Mouse (Mus musculus): ENCODE data around the gene Zfp488.
A peak's percentile ranks its signal among the peaks of the same experiment; 100 is the strongest.

The Zfp488 gene

DNA sequence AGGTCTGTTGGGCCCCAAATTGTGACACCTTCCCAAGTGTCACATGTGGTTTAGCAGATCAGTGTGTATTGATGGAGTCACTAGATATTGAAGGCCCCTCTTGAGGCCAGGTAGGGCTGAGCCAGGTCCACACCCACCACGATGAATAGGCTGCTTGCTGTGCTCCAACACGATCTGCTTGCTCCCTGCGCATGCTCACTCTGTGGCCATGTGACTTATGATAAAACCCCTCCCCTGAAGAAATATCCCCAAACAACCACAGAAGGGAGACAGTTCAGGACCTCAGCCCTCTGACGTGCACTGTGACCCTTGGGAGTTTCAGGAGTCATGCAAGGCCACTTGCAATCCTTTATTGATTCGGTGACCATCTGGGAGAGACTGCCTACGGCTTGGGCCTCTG lies 32.4 kb downstream of the Zfp488 start:
- ATAC-seq (ENCODE audit: low TSS enrichment): no peak

DNA sequence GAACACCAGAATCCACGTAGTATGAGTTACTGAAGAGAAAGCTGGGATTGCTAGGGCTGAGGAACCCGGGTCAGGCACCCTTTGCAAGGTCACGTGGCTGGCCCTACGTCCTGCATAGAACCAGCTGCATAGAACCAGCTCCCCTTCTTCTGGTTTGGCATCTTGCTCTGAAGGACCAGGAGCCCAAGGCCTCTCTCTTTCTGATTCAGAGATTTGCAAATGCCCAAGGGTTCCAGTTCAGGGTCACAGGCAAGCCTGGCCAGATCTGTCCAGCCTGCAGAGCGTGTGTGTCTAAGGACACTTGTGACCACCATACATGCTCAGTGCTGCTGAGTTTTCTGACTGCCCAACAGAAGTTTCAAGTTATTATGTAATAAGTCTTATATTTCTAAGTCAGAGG lies 36.3 kb downstream of the Zfp488 start:
- ATAC-seq (ENCODE audit: low TSS enrichment): no peak

DNA sequence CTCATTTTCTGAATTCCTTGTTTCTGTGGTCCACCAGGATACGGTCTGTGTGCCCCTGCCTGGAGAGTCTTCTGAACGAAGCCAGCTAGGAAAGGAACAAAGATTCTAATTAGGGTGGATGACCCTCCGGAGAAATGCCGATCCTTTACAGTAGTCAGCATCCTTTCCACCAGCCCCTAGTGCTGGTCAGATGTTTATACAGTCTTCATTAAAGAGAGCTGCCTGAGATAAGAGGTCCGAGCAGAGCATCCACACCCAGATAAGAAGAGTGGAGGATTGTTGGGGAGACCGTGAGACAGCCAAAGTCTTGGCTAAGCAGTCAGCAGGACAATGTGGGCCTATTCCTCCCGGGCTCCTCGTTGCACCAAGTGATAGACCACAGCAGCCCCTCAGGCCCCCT lies 37.8 kb downstream of the Zfp488 start, which contains the start of gene Gdf2:
Gene Gdf2 (plus strand): TSS at position 301 of the 400 bp plus-strand sequence.
- no peak for ATAC-seq (ENCODE audit: low TSS enrichment)

DNA sequence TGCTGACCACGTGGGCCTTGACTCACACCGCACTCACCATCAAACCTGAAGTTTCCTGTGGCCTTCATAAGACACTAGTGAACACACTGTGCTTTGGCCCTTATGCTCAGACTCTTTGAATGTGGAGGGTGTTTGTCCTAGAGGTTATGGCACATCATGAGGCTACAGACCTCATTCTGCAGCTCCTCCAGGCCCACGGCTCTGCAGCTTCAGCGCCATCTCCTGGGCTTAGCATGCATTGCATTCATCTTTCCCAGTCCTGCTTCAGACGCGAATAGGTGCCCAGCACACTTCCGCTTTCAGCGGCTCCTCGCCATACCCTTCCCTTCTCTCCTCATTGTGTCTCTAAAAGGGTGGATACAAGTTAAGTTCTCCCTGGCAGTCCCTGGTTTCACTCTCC lies 39.4 kb downstream of the Zfp488 start:
- ATAC-seq (ENCODE audit: low TSS enrichment): peak; percentile 93

DNA sequence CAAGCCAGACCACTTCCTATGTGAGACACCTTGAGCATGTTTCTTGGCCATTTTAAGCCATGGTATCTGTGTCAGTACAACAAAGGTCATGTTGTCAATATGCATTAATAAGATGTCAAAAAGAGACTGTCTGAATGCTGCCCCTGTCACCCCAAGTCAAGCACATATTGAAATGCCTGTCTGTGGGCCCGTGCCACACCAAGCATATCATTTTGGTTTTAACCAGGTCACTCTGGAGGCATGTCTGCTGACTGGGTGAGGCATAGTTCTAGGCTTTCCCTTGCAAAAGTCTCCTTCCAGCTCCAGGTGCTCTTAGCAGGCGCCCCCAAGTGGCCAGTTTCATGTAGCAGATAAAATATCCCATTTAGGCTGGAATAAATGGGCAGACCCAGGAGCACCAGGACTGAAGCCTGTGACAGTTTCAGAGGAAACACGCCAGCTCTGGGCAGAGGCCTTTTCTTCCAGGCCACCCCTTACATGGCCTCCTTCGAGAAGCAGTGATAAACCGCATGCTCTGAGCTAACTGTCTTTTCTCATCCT lies 44.7 kb downstream of the Zfp488 start:
- ATAC-seq (ENCODE audit: low TSS enrichment): peak; percentile 57

DNA sequence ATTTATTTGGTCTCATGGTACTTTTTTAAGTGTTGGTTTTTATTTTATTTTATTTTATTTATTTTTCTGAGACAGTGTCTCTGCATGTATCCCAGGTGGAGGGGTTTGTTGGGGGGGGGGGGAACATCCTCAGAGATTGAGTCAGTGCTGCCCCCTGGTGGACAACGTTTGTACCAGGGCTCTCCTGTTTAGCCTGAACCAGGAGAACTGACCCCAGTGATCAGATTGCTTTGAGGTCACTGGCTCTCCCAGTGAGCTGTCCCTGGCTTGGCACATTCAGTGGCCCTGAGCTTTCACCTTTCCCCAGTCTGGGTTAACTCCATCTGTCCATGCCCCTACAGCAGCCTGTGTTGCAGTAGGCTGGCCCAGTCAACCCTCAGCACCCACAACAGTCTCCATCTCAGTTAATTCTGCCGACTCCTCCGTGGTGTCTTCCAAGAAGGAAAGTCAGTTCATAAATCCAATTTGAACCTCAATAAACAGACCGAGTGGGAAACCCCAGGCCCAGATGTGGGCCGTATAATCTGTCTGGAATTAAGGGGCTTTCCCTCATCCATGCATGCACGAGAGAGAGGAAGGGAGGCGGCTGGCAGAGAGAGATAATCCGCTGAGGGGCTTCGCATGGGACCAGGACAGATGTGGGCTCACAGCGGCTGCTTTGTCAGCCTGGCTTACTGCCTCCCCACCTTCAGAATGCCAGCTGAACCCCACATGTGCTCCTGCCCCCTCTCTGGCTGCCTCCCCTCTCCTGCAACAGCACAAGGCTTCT lies 45.4 kb downstream of the Zfp488 start:
- peak; percentile 27; the same call in 1 of the 2 replicates for ATAC-seq (ENCODE audit: low TSS enrichment)

DNA sequence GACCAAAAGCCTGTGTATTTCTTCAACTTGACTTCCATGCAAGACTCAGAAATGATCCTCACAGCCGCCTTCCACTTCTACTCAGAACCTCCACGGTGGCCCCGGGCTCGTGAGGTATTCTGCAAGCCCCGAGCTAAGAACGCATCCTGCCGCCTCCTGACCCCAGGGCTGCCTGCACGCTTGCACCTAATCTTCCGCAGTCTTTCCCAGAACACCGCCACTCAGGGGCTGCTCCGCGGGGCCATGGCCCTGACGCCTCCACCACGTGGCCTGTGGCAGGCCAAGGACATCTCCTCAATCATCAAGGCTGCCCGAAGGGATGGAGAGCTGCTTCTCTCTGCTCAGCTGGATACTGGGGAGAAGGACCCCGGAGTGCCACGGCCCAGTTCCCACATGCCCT lies 46.7 kb downstream of the Zfp488 start:
- no peak for ATAC-seq (ENCODE audit: low TSS enrichment)

DNA sequence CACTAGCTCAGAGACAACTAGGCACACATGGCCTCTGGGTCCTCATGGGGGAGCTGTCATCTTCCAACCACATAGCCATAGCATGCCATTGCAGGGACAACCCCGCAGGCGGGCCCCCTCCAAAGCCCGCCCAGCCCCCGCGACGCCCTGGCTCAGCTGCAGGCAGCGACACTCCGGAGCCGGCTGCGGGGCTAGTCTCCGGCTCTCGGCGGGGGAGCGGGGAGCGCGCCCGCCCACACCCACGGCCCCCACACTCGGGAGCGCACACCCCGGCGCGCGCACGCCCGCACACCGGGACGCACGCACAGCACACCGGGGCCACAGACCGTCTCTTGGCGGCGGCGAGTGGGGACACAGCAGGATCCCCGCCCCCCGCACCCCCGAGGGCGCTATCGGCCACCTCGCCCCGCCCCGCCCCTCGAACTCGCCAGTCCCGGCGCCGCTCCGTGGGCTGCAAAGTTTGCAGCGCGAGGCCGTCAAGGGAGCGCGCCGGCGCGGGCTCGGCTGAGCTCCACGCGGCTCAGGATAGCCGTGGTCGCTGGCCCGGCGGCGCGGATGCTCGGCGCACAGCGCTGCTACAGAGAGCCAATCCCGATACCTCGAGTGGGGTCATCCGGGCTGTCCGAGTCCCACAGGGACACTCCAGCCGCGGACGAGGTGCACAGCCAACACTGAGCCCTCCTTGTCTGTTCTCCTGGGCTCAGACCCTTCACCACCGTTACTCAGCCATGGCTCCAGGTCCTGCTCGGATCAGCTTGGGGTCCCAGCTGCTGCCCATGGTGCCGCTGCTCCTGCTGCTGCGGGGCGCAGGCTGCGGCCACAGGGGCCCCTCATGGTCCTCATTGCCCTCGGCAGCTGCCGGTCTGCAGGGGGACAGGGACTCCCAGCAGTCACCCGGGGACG lies 55.1 kb downstream of the Zfp488 start, which contains the start of gene Gdf10:
Gene Gdf10 (plus strand): TSS at position 420 of the 903 bp plus-strand sequence.
- peak; percentile 53 for ATAC-seq (ENCODE audit: low TSS enrichment)

DNA sequence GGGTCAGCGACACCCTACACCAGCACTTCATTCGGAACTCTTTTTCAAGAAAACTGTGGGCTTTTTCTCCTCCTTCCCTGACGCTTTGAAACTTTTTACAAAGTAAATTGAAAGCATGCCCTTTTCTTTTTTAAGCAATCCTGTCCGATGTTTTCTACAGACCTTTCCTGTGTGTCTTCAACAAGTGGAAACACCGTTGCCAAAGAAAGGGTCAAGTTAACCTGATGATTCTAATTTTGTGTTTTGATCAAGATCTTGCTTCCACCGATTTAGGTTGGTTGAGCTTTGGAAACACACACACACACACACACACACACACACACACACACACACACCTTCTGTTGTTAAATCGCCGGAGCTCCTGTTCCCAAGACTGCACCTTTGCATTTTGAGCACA lies 55.8 kb downstream of the Zfp488 start:
- no peak for ATAC-seq (ENCODE audit: low TSS enrichment)

DNA sequence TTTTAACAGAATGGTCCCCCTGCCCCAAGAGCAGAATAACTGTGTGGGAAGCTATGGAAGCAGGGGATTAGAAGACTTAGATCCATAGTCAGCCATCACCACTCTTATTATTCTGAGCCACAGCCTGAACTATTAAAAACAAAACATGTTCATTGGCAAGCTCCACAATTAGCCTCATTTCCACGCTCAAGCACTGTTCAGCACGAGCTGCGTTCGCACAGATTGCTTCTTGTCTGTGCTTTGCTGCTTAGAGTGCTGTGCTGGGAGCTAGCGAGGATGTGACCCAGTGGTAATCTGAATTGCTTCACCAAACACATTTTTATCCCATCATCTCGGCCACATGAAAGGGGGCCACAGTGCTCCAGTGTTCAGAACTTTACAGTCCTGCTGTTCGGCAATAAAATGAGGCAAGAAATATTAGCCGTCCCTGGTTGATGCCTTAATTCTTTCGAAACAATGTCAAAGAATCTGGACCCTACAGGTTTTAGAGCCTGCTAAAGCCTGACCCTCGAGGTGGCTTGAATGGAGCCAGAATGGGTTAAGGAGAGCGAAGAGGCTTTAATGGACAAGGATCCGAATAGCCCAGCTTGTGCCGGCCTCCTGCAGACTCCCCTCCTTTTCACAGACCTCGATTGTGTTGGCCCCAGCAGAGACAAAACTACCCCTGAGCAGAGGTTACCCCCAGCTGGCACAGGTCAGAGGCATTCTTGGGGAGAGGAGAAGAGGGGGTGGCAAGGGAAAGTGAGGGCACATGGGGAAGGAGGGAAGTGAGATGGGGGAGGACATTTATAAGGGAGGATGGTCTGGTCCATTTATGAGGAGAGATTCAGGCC lies 57.6 kb downstream of the Zfp488 start:
- 0 out of 2 replicates have a peak, but pooled peaks have one; percentile 29 for ATAC-seq (ENCODE audit: low TSS enrichment)
